Mouse (Mus musculus): ENCODE measurements at regions not wholly inside any gene's neighbourhood (a gene's known extent, or its start where the extent isn't known, plus 50 kb on each side); places are given as distances from the start of the nearest gene placed in this dataset.
"Not testable (repeated sequence)": the region's sequence is repeated elsewhere in the genome, so short reads cannot be mapped to it uniquely, and the experiment has no call there.

DNA sequence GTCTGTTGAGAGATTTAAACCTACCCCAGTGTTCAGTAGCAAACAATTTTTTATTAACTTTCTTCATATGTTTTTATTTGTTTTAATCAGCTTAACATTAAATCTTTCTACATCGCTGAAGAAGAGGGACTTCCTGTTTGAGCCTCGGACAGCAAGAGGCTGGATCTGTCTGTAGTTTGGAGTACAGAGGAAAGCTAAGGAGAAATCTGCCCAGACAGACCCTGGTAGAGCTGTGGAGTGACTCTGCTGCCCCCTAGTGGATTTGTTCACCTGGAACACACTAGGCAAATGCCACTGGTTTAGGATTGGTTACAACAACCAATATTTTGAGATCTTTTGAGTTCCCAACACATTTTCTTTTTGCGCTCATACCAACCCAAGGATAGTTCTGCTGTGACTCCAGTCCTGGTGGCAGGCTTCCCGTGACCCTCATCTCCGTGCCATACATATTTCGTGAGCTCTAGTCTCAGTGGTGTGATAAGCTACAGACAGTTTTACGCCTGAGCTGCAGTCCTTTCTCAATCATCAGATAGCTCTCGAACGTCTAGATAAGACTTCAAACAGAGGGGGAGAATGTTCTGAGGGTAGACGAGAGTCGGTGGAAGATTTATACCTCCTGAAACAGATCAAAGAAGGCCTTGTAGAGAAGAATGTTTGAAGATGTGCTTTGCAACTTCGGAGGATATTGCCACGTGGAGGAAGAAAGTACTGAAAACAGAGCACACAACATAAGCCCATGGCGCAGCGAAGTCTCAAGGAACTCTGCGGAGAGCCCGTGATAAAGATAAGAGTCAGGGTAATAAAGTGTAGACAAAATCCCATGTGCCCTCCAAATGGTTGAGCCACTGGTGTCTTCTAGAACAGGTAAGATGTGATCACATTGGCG lies 119.0 kb upstream of the Nabp1 start:
- peak; percentile 56 for DNase-seq (ENCODE audit: low read depth)

DNA sequence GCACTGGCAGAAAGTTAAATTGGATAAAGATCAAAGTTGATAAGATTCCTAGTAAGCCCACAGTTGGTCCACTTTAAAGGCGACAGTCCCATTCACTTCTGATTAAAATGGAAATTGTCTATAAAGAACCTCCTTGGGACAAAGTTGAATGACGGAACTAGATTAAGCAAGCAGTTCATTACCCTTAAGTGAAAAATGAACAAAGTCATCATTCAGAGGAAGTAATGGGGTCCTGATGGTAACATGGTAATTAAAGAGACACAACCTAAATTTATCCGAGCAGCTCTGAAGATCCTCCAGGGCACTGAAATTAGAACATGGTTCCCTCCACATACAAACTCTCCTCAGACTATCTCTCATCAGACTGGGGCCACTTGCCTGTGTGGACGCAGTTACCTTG lies 116.4 kb upstream of the Nabp1 start:
- no peak for DNase-seq (ENCODE audit: low read depth)

DNA sequence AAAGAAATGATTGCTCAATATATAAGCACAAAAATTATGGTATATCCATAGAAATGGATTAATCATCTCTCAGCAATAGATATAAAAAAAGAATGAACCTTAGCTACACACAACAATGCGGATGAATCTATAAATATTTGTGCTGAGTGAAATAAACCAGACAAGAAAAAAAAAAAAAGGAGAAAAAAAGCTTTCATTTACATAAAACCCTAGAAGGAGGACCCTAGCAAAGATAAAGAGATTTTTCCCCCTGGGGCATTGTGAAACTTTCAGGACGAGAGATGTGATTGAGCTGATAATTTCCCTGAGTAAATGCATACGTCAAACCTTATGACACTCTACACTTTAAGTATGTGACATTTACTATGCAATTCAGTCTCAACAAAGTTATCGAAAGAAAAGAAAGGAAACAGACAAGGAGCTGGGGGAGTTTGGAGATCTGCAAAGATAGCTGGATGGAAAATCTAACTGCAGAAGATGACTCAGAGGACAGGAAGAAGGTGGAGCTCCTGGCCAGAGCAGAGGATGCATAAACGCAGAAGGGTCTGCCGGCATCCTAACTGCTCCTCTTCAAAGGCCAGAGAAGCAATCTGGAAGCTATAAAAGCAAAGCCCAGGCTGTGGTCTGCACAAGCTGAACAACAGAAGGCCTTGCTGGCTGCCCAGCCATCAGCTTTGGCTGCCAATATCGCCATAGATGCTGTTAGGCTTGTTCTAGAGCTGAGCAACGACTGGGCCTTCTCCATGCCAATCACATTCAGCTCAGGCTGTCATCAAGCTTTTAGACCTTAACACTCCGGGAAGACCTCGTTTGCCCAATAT lies 115.6 kb upstream of the Nabp1 start:
- DNase-seq (ENCODE audit: low read depth) = no peak

DNA sequence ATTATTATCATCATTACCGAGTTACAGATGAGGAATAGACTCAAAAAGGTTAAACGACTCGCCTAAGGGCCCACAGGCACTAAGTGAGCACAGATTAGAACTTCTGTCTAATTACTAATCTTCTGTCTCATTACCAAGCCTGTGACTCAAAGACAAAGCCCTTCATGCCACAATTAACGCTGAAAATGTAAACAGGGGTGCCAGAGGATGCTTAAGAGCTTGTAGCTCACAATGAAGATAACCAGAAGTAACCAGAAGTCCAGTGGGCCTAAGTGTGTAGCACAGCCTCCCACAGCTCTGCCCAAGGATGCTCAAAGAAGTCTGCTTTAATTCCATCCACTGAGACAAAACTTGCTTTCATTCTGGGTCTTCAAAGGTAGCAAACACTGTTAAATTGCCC lies 113.7 kb upstream of the Nabp1 start:
- no peak for DNase-seq (ENCODE audit: low read depth)

DNA sequence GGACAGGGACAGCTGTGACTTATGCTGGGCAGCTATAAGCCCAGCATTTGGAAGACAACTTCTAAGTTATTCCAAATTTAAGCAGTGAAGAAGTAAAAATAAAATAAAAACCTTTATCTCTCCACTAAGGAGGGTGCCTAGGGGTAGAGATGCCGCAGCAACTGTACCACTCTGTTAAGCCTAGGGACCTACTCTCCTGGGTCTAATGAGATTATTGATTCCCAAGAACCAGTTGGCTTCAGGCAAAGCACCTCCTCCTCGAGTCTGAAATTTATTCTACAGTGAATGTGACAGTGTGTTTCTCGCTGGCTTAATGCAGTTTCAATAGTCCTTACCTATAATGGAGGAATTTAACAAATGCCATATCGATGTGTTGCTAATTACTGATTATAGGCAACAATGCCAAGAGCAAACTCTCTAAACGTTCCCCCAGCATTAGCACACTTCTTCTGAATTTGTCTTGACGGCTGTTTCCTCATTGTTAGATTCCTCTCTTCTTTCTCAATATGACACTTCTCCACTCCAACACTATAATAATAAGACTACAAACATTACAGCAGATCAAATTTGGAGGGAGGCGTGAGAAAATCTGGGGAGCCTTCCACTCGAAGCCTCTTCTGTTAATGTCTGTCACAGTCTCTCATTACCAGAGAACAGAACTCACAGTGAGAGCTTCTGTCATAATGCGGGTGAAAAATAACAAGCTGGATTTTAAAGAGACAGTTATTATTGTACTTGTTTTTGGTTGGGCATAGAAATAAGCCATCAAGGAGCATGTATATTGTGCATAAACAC lies 112.6 kb upstream of the Nabp1 start:
- no peak for DNase-seq (ENCODE audit: low read depth)

DNA sequence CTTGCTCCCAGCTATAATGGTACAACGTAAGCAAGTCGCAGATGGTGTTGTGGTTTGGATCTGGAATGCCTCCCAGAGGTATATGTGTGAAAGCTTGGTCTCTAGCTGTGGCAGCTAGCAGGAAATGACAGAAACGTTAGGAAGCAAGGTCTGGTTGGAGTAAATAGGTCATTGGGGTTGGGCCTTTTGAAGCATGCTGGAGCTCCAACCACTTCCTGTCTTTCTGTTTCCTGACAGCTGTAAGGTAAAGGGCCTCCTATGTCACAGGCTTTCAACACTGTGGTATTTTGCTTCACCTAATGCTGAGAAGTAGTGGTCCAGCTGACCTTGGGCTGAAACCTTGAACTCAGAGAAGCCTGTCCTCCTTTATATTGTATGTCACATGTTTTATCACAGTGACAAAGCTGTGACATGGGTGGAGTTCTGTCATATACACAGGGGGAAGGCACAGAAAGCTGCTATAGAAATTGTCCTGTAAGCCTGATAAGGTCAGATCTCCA lies 106.8 kb upstream of the Nabp1 start:
- DNase-seq (ENCODE audit: low read depth) = no peak

DNA sequence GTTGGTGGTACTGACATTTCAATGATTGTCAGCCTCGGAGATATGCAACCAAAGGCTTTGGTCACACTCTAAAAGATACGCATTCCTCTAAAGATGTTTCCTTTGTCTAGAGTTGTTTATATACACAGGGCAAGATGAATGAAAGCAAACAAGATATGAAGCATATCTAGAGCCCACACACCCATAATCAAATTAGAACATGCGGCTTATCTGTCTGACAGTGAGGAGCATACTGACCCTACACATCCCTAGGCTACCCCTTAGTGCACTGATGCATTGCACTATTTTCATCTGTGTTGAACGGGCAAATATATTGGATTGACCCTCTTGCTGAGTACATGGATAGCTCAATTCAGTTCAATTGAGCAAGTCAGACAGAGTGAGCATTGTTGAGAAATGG lies 105.6 kb upstream of the Nabp1 start:
- DNase-seq (ENCODE audit: low read depth) = no peak

DNA sequence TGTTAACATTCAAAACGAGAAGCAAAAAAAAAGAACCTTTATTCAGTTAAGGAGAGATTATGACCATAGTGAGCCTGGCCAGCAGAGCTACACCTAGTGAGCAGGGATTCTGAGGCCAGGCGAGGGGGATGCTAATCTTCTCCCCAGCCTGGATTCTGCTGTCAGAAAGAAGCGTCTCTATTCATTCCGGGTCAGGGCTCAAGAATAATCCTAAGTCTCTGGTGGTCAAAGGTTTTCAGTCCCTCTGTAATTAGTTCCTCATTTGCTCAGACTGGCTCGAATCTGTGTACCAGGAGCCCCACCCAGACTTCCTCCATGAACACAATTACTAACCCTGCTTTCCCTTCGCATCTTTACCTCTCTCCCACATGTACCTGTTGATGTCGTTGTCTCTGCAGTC lies 101.8 kb upstream of the Nabp1 start:
- no peak for DNase-seq (ENCODE audit: low read depth)

DNA sequence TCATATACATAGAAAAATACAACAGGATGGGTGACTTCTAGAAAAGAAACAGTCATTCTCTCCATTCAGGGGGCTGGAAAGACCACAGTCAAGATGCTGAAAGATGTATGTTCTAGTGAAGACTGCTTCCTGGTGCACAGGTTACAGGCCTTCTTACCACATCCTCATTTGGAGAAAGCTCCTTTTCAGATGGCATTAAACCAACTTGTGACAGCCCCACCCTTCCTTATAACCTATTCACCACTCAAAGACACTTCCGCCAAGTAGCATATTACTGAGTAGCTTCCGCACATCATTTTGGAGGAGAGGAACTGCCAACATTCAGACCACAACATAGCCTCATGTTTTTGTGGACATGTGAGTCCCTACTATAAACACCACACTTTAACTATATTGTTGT lies 99.5 kb upstream of the Nabp1 start:
- DNase-seq (ENCODE audit: low read depth) = no peak

DNA sequence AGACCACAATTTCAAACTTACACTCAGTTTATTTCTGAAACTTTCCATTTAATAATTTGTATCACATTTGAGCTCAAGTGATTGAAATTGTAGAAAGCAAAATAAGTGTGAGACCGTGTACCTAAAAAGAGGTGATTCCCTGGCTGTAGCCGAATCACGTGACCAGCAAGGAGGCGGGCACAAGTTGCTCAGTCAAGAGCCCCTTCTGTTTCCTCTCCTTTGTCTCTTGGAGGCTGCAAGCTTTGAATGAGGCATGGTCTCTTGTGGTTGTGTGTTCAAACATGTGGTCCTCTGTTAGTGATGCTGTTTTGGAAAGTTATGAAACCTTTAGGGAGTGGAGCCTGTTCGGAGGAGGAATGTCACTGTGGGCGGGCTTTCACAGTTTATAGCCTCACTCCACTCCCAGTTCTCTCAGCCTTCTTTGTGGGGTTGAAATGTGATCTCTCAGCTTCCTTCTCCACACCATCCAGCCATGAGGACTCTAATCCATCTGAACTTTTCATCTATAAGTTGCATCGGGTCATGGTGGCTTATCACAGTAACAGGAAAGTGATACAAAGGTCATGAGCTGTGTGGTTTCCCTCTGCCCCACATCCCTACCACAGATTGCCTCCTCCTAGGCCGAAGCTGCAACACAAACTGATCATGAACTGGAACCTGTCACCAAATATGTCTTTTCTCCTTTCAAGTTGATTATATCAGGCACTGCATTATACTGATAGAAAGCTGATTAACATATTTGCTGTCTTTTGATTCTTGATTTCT lies 94.3 kb upstream of the Nabp1 start:
- no peak for DNase-seq (ENCODE audit: low read depth)

DNA sequence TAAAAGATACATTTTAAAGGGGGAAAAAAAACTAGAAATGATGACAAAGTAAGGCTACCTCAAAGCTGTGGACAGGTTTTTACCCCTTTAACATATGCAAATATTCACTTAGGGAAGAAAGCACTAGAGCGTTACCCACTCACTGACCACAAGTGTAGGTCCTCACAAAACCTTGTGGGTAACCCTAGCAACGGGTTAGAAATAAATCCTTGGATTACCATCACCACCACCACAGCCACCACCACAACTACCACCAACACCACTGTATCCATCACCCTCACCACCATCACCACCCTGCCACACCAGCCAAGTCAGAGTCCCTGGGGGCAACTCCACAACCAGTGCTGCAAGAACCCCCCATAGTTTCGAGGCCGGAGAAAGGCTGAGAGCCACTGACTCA lies 91.4 kb upstream of the Nabp1 start:
- no peak for DNase-seq (ENCODE audit: low read depth)

DNA sequence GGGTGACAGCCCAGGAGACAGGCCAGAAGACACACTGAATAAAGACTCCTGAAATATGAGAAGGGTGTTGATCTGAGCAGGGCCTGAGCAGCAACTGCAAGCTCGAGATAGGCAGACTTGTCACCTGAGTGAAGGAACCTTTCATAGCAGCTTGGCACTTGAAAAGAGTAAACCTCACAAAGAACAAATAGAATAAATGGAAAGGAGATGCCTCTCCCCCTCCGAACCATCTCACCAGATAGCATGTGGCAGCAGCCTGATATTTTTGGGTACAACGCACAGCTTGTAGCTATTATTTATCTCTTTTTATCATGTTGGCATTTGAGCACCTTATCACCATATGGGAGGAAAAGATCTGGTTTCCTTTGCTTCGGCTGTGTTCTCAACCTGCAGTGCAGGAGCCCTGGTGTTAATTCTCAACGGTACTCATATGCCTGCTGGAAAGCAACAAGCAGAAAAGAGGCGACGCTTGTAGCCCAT lies 88.0 kb upstream of the Nabp1 start:
- DNase-seq (ENCODE audit: low read depth) = peak; percentile 35

DNA sequence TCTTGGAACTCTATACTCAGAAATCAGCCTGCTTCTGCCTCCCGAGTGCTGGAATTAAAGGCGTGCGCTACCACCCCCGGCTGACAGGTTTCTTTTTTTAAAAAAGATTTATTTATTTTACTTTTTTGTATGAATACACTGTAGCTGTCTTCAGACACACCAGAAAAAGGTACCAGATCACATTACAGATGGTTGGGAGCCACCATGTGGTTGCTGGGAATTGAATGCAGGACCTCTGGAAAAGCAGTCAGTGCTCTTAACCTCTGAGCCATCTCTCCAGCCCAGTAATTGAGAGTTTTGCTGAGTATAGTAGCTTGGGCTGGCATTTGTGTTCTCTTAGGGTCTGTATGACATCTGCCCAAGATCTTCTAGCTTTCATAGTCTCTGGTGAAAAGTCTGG lies 78.4 kb upstream of the Nabp1 start:
- not testable (repeated sequence) for DNase-seq (ENCODE audit: low read depth)

DNA sequence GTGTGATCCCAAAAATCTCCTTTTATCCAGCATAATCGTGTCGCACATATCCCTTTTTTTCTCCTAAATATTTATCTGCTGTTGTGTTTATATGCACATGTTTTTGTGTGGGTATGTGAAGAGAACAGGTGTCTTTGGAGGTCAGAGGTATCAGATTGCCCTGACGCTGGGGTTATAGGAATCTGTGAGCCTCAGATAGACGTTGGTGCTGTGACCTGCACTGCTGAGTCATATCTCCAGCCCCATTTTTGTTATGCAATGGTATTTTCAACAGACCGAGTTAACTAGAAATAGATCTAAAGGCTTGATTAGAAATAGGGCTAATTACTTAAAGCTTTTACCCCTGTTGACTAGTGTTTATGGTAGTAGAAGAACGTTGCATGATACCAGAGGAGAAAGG lies 75.5 kb upstream of the Nabp1 start:
- no peak for DNase-seq (ENCODE audit: low read depth)

DNA sequence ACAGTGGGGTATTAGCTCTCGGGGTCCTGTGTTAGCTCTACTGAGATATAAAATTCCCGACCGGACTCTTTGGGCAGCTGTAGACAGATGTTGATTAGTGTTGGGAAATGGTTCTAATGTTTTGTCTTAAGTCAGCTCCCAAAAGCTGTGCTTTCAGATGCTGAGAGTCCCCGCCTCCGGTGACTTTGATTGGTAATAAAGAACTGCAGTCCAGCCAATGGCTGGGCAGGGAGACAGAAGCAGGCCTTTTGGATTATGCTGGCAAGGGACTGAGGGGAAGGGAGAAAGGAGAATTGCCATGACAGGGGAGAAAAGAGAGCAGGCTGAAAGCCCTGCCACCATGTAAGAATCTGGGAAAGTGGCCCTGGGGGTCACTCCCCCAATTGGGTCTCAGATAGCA lies 73.4 kb upstream of the Nabp1 start:
- no peak for DNase-seq (ENCODE audit: low read depth)

DNA sequence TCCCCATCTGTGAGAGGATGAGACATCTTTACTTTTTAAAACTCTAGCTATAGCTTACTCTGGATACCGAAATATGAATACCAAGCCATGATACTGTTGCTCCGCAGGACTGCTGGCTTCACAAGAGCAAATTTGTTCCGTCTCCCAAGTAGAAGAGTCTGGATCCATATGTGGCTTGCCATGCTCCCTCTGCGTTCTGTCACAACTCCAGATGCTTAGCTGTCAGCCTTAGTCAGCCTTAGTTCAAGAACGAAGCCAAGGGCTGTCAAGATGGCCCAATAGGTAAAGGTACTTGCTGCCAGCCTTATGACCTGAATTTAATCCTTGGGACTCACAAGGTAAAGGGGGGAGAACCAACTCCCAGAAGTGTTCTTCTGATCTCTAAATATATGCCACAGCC lies 64.6 kb upstream of the Nabp1 start:
- DNase-seq (ENCODE audit: low read depth) = no peak

DNA sequence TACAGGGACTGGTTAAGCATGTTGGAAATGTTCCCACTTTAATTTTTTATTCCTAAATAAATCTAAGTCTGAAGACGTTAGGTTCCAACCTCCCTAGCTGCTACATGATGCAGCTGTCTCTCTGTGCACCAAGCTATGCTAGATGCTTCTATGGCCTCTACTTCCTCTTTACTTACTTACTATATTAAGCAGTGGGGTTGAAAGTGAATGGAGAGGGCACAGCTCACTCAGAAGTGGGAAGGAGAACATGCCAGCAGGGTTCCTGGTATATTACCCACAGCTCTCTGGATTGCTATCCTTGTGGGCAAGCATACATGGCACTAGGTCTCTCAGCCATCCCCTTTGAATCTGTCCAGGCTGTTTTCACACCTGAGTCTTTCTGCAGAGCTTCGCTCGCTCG lies 61.4 kb upstream of the Nabp1 start:
- DNase-seq (ENCODE audit: low read depth) = no peak

DNA sequence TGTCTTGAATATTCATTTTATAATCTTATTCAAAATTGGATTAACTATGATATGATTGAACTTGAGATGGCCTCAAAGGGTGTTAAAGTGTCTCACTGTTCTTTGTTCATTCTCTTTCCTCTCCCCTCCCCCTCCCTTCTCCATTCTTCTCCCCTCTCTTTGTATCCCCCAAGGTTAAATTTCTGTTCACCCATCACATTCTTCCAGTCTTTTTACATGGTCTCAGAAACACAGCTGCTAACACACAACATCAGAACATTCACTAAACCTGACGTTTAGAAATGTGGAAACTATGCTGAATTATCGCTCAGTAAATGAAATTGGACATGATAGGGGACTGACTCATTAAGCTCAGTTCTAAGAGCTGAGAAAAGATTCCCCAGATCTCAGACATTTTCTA lies 60.6 kb upstream of the Nabp1 start:
- no peak for DNase-seq (ENCODE audit: low read depth)

DNA sequence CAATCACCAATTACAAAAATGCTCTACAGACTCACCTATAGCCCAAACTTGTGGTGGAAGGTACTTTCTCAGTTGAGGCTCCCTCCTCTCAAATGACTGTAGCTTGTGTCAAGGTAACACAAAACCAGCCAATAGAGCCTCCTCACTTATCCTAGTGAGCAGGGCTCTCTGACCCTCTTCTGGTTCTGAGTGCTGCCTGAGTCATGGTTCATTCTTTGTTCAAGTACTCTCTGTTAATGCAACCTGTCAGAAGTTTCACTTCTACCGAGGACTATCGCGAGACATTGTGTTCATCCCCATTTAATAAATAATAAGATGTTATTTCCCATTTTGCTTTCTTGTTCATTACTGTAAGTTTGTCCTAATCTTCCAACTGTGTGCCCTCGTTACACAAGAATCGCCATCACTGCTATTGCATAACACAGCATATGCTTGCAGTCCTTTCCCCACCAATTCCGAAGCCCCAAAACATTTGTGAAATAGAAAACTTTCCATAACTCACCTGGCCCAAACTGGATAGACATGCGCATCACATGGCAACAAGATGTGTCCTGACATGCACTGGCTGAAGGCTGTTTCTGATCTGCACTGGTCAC lies 59.6 kb upstream of the Nabp1 start:
- no peak for DNase-seq (ENCODE audit: low read depth)

DNA sequence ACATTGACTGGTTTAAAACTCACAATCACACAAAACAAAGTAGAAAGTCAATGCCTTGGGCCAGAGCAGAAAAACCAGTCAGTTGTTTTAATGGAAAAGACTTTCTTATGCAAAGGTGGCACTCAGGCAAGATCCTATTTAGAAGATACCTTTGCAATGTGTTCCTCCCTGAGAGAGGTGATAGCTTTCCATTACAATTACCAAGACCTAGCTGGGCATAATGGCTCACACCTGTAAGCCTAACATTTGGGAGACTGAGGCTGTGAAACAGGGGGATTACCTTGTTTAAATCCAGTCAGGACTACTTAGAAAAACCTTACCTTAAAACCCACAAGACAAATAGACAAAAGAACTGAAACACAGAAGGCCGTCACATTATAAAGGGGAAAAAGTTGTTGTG lies 57.9 kb upstream of the Nabp1 start:
- DNase-seq (ENCODE audit: low read depth) = no peak

DNA sequence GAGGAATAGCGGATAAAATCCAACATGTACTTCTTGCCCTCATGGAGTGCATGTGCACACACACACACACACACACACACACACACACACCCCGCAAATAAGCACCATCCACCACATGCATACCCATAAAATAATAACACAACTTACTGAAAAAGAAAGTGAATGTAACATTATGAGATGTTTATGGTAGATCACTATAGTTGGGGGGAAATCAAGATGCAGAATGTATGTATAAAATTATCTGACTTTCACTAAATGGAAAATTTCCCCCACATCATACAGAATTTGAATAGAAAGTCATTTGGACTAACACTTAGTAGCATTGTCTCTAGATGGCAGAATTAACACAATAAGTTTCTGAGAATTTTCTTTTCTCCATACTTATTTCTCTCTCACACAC lies 57.2 kb upstream of the Nabp1 start:
- DNase-seq (ENCODE audit: low read depth) = no peak
